Mouse (Mus musculus) thymus, postnatal 10 days (tissue): ENCODE results near the gene Cchcr1.
"Not testable (repeated sequence)": the region's sequence is repeated elsewhere in the genome, so short reads cannot be mapped to it uniquely, and the experiment has no call there.

ENCODE experiments used
- DNase-seq, 2 experiments: peaks; one replicate each; pipeline ENCODE4 v3.0.0; 2021; ENCODE audit warnings: low spot score in 2 of 2

The Cchcr1 gene

DNA sequence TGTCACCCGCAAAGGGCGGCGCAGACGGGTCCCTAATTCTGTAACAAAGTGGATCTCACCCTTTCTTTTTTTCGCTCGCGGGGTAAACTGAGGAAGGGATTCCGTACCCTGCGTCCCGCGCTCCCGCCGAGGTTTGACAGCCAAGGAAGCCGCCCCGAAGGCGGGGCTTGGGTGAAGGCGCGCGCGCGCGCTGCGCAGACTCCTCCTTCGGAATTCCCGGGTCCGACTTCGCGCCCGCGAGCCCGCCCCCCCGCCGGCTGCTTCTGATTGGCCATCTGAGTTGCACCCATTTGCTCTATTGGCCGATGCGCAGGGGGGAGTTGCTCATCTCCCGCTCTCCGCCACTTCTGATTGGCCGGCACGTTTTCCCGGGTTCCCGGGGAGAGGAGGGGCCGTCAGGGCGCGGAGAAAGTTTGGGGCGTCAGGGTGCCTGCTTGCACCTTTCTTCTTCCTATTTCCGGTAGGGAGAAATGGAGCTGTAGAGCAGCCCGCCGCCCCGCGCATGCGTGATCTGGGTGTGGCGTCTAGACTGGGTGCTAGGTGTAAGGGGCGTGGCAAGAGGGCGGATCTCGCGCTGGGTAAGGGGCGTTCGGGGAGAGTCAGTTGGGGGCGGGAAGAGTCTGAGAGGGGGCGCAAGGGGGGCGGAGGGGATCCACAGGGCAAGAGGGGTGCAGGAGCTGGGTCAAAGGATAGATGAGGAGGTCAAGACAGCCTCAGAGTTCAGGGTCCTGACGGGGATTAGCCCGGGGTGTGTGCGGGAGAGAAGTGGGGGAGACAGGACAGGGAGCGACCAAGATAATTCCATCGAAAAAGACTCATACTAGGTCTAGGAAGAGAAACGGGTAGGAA is at the start of gene Cchcr1, which contains the start of gene Tcf19:
TSS of gene Cchcr1 (plus strand) at position 449 of the 849 bp plus-strand sequence.
TSS of gene Tcf19 (minus strand) at position 173 of the 849 bp plus-strand sequence.
- peak; percentile 97 to 99 for DNase-seq

DNA sequence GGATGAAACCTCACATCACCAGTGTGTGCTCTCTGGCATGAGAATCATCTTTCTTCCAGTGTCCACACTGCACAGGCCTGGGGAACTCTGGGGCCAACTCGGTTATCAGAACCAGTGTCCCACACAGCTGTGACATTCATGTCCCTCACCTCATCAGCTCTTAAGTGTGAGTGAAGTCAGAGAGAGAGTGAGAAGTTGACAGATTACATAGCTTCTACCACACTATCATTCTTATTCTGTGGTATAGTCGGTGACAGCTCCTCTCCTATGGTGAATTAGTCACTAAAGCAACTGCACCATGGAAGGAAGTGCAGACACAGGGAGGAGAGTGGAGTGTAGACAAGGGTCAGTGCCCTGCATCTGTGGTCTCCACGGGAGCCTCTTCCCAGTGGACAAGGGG is 48.0 kb upstream of the Cchcr1 start:
- DNase-seq = not testable (repeated sequence)

DNA sequence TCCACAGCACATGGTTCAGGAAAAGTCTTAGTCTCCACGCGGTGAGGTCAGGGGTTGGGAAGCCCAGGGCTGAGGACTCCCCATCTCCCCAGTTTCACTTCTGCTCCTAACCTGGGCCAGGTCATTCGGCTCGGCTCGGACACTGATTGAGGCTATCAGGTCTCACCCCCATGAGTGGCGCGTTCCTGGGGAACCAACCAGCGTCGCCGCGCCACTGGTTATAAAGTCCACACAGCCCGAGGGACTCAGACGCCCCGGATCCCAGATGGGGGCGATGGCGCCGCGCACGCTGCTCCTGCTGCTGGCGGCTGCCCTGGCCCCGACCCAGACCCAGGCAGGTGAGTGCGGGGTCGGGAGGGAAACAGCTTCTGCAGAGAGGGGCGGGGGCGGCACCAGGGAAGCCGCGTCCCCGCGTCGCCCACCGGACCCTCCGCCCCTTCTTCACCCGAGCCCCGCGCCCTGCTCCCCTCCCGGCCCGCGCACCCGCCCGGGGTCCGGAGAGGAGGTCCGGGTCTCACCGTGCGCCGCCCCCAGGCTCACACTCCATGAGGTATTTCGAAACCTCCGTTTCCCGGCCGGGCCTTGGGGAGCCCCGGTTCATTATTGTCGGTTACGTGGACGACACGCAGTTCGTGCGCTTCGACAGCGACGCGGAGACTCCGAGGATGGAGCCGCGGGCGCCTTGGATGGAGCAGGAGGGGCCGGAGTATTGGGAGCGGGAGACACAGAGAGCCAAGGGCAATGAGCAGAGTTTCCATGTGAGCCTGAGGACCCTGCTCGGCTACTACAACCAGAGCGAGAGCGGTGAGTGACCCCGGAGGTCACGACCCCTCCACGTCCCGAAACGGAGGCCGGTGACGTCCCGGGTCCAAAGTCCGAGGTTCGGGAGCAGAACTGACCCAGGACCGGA is 46.8 kb upstream of the Cchcr1 start, which contains the start of gene H2-Q10:
TSS of gene H2-Q10 (plus strand) at position 248 of the 910 bp plus-strand sequence.
- DNase-seq = no peak

DNA sequence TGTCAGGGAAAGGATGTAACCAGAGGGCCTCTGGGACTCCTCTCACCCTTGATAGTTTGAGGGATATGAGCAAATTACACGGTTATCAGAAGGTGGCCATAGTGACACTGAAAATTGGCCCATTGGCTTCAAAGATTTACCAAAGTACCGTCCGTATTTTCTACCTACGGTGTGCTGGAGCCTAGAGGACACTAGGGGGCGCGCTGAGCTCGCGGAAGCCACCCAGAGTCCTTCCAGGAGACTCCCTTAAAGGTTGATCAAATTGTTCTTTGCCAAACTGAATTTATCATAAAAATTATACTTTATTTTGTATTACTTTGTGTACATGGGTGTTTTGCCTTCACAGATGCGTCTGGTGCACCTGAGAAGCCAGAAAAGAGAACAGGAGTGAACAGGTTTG is 32.8 kb upstream of the Cchcr1 start:
- DNase-seq = peak in 1 of 2 experiments; percentile 62

DNA sequence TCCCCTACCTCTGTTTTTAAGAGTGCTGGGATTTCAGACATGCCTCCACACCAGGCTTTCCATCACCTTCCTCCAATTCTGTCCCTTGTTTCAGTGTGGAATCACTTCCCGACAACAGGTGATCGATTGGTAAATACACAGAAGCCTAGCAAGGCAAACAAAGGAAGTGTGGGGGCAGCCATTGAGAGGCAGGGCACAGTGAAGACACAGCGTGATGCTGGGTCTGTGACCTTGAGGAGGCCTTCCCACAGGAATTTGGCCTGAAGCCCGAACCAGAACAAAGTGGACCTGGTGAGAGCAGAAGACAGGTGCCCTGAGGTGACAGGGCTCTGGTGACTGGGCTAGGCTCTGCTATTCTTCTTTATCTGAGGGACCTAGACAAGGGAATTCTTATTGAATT is 31.2 kb upstream of the Cchcr1 start:
- DNase-seq = no peak

DNA sequence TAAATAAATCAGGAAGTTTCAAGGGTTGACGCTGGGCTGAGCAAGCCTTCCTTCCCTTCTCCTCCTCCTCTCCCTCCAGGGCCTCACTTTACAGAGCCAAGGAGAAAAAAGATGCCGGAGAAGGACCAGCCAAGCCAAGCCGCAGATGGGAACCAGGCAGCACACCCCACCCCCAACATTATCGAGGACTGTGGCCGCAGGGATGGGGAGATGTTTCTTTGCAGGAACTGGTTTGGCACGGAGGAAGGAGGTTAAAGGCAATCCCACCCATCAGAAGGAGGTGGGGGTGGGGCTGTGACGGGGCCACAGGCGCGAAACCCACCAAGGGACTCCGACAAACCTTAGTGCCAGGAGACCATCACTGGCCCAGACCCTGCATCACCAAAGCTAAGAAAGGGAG is 30.2 kb upstream of the Cchcr1 start:
- DNase-seq = no peak

DNA sequence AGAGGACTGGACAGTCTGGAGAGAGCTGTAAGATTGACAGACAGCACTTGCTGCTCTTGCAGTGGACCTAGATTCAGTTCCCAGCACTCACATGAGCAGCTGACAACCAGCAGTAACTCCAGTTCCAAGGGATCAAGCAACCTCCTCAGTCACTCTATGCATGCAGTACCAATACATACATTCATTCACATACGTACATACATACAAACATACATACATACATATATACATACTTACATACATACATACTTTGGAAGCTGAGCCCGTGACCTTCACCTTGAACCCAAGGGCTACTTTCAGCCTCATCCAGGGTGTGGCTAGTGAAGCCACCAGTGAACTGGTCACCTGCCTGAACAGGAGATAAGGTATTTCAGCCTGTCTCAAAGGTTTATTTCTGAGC is 28.9 kb upstream of the Cchcr1 start:
- no peak for DNase-seq

DNA sequence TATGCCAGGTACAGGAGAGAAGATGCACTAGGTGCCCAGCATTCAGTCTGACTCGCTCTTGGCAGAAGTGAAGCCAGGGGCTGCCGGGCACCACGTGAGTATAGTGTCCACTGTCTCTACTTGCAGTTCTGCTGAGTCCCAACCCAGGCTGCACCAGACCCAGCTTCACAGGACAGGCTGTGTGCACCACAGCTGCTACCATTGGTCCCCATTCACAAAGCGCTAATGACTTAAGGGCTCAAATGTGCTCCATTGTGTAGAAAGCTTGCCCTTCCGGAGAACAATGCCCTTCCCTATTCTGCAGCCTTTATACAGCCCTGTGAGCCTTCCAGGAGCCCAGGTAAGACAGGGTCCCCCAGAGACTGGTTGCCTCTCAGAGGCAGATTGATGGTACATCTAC is 26.6 kb upstream of the Cchcr1 start:
- no peak for DNase-seq

DNA sequence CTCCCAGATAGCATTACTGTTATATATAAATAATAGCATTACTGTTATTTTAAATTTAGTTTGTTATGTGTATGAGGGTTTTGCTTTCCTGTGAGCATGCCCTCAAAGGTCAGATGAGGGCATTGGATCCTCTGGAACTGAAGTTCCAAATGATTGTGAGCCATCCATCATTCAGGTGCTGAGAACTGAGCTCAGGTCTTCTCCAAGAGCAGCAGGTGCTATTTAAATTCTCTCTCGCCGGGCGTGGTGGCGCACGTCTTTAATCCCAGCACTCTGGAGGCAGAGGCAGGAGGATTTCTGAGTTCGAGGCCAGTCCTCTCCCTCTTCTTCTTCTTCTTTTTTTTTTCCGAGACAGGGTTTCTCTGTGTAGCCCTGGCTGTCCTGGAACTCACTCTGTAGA is 19.8 kb upstream of the Cchcr1 start:
- DNase-seq = no peak

DNA sequence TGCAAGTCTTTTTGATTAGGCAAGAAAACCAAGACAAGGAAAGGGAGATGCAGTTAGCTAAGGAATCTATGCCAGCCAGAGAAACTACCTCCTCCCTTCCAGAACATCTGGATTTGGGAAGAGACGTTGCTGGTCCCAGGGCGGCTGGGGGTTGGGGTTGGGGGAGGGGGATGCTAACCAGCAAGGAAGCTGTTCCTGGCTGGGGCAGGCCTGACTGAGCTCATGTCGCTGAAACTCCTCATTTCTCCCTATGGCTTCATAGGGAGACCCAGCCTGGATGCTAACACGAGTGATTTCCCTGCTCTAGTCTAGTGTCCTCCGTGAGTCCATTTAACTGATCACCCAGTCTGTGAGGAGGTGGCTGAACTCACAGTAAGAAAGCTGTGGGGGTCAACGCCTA is 14.7 kb upstream of the Cchcr1 start:
- no peak for DNase-seq

DNA sequence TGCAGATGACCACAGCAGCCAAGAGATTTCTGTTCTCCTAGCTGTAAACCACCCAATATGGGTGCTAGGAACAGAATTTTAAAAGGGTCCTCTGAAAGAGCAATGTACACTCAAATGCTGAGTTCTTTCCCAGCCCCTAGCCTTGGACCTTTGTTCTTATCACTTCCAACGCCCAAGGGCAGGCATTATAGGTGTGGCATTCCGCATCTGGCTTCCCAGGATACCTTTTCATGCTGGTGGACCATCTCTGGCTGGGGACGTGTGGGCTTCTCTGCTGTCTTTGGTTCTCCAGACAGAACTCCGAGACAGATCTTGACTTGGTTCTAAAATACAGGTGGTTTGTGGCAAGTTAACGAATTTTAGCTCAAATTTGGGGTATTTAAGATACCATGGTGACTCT is 14.1 kb upstream of the Cchcr1 start:
- no peak for DNase-seq

DNA sequence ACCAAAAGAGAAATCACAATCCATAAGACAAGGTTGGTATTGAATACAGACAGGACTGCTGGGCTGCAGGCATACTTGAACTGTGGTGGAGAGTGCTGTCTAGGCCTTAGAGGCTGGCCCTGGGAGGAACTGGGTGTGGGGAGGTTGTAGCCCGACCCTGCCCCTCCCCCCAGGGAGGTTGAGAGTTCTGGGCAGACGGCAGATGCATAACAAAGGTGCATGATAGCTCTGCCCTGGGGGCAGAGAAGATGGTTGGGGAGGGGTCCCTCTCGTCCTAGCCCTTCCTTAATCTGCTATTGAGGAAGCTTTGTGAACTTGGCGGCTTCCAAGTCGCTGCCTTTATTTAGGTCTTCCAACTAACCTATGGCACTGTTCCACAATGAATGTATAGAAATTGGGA is 13.1 kb upstream of the Cchcr1 start:
- no peak for DNase-seq

DNA sequence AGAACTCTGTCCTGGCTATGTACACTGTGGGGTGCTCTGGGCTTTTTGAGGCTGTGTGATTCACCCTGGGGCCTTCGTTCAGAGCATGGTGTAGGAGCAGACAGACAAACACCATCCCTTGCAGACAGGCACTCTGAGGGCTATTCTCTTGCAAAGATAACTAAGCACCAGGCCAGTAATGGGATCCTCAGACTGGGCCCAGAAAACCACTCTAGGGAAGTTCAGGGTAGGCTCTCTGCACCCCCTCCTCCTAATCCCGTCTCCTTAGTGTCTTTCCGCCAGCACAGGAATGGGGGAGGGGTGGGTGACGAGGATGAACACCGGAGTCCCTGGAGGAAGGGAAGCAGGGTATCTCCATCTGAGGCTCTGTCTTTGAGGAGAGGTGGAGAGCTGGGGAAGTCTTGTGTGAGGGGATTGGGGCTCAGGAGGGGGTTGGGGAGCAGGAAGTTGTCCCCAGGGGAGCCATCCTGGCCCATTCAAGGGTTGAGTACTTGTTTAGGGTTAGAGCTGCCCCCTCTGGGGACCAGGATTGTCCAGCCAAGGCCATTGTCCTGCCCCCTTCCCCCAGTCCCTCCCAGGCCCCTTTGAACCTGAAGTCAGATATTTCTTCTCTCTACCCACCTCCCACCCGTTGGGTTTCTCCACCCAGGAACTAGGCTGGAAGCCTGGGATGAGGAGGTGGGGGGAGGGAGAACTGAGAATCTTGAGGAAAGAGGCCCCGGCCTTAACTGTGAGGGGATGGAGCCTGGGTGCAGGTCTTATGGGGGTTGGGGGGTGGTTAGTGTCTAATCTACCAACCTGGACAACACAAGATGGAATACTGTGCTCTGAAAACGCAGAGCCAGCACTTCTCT is 12.0 kb upstream of the Cchcr1 start:
- DNase-seq = no peak

DNA sequence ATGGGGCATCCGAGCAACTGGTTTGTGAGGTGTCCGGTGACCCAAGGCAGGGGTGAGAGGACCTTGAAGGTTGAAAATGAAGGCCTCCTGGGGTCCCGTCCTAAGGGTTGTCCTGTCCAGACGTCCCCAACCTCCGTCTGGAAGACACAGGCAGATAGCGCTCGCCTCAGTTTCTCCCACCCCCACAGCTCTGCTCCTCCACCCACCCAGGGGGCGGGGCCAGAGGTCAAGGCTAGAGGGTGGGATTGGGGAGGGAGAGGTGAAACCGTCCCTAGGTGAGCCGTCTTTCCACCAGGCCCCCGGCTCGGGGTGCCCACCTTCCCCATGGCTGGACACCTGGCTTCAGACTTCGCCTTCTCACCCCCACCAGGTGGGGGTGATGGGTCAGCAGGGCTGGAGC is 11.1 kb upstream of the Cchcr1 start, which contains the start of gene Pou5f1:
TSS of gene Pou5f1 (plus strand) at position 243 of the 400 bp plus-strand sequence.
- DNase-seq = no peak

DNA sequence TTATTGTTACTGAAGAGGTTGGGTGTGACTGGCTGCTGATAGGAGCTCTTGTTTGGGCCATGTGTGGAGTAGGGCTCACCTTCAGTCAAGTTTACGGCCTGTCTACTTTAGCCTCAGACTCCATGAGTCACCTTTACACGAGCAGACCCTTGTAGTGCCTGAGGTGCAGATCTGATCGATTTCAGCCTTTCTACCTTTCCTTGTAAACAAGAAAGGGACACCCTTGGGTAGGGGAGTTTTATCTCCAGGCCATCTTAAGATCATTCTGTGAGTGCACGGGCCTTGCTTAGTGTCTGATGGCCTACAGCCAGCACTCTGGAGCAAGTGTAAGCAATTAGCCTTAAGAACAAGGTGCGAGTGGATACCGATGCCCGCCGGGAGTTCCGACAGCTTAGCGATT is 10.0 kb upstream of the Cchcr1 start:
- no peak for DNase-seq

DNA sequence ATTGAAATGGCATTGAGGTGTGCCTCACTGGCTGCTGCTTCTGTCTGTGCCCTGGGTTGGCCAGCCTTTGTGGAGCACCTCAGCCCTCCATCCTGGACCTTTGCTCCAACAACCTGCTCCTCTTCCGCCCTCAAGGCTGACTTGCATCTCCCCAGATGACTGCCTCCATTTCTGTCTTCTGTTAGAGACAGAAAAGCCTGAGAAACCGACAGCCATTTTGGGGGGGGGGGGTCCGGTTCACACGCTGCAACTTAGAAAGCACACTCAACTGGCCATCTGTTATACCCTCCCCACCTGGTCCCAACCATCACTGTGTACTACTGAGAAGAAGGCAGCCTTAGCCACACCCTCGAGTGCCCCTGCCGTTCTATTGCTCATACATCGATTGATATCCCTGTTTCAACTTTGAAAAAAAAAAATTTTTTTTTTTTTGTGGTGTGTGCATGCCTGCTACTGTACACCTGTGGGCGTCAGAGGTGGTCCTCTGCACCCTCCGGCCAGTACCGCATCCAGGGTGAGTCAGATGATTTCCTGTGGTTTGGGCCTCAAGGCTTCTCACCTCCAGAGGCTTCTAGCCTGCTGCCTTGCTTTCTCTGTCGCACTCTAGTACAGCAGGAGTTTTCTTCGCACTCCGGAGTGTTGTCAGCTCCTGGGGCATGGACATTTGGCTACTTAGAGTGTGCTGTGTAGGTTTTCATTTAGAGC is 9.2 kb upstream of the Cchcr1 start:
- DNase-seq = no peak

DNA sequence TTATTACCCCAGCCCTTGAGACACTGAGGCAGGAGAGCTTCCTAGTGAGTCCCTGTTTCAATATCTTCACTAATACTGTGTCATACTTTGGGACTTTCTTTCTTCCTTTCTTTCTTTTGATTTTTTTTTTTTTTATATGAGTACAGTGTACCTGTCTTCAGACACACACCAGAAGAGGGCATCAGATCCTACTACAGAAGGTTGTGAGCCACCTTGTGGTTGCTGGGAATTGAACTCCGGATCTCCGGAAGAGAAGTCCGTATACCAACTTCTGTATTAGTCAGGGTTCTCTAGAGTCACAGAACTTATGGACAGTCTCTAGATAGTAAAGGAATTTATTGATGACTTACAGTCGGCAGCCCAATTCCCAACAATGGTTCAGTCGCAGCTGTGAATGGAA is 8.6 kb upstream of the Cchcr1 start:
- DNase-seq = not testable (repeated sequence)

DNA sequence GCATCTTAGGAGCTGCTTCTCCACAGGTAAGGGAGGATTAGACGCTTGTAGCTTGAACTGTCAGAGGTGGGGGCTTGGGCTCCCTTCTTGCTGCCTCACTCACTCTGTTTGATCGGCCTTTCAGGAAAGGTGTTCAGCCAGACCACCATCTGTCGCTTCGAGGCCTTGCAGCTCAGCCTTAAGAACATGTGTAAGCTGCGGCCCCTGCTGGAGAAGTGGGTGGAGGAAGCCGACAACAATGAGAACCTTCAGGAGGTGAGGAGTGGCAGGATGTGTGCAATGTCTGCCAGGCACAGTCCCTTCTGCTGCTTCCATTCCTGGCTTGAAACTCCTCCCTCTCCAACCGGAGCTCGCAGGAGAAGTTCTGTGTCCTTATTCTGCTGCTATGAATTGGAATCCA is 7.6 kb upstream of the Cchcr1 start:
- peak; percentile 43 to 68 for DNase-seq

DNA sequence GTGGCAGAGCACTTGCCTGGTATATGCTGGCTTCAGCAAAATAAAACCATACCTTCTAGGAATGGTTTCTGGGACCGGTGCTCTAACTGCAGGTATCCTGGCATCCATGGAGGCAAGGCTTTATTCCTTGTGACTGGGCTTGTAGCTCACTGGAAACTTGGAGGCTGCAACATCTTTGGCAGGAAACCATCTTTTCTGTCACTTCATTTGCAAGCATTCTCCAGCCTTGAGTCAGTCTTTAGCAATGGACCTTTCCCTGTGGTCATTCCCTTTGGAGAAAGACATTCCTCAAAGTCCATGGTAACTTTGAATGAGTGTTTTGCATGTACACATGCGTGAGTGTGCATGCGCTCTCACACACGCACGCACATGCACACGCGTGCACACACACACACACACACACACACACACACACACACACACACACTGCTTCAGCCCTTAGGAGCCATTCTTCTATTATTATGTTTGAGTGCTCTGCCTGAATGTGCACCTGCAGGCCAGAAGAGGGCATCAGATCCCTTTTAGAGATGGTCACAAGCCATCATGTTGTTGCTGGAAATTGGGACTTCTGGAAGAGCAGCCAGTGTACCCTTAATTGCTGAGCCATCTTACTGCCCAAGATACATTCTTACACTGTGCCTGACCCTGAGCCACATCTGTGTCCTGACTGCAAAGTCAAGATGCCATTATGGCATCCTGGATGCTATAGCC is 3.8 kb upstream of the Cchcr1 start:
- DNase-seq = no peak

DNA sequence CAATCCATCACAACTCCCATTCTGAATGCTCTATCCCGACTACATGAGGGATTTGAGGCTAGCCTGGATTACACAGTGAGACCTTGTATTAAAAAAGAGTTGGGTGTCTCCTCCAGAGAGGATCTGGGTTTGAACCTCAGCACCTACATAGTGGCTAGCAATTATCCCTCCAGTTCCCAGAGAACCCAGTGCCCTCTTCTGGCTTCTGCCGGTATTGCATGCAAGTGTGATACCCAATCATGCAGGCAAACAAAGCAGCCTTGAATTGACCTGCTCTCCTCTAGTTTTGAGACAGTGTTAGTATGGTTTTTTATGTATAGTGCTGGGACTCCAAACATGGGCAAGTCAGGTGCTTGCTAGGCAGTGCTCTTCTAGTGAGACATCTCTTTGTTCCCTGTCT is 3.0 kb upstream of the Cchcr1 start:
- peak; percentile 62 to 85 for DNase-seq
